Mouse (Mus musculus) CD8-positive naive resting alpha-beta T cell, adult 2 months (primary cell): Measurements from ENCODE around the gene Gpnmb.

Source experiments
- DNase-seq, 2 experiments: peaks; one replicate each; pipeline ENCODE4 v3.0.0; 2022; ENCODE audit warnings: low read depth in 2 of 2, low spot score in 2 of 2

Gpnmb gene

GRCm38 (mm10) chr6:49096933-49097461, 60.7 kb downstream of the Gpnmb start:
- DNase-seq: no peak

- no peak for DNase-seq
Observed at GRCm38 (mm10) chr6:49097596-49098110, 61.3 kb downstream of the Gpnmb start.

- no peak for DNase-seq
Observed at GRCm38 (mm10) chr6:49099086-49099485, 62.7 kb downstream of the Gpnmb start.

GRCm38 (mm10) chr6:49106746-49107500, 70.6 kb downstream of the Gpnmb start:
- DNase-seq: no peak

- DNase-seq: no peak
Observed at GRCm38 (mm10) chr6:49109196-49109595, 72.8 kb downstream of the Gpnmb start.

GRCm38 (mm10) chr6:49113895-49114294, 77.5 kb downstream of the Gpnmb start:
- DNase-seq: no peak

GRCm38 (mm10) chr6:49114457-49114856, 78.1 kb downstream of the Gpnmb start:
- DNase-seq: no peak

GRCm38 (mm10) chr6:49115550-49115949, 79.2 kb downstream of the Gpnmb start:
- DNase-seq: no peak

GRCm38 (mm10) chr6:49116241-49116640, 79.9 kb downstream of the Gpnmb start:
- no peak for DNase-seq

GRCm38 (mm10) chr6:49118446-49118845, 82.1 kb downstream of the Gpnmb start:
- DNase-seq: no peak

GRCm38 (mm10) chr6:49119462-49120135, 83.3 kb downstream of the Gpnmb start:
- DNase-seq: no peak

GRCm38 (mm10) chr6:49120370-49120769, 84.0 kb downstream of the Gpnmb start:
- DNase-seq: no peak
